Mouse (Mus musculus) Patski (cell line): ENCODE measurements at regions not wholly inside any gene's neighbourhood (a gene's known extent, or its start where the extent isn't known, plus 50 kb on each side); places are given as distances from the start of the nearest gene placed in this dataset.

Source experiments
- ATAC-seq: fragments of 100-300 bp; one replicate; pipeline ENCODE4 v1.8.0; 2021
- CTCF ChIA-PET: fragments of 350-600 bp; sonication (Branson Sonifier 250); formaldehyde crosslinking; loops from one replicate; lab custom pipeline; 2022; ENCODE audit warnings: inconsistent platforms; lab: Charles Lee
- POLR2A ChIA-PET: fragments of 350-600 bp; sonication (Branson Sonifier 250); formaldehyde crosslinking; loops from one replicate; lab custom pipeline; 2022; ENCODE audit warnings: antibody characterized with exemption, inconsistent platforms; lab: Charles Lee
- DNase-seq: peaks from one replicate; pipeline ENCODE4 v3.0.0-alpha.2; 2011; ENCODE audit warnings: low read depth, low spot score
- H3K27me3 ChIP-seq: fragments of 371-371 bp; one replicate; pipeline ENCODE4 v1.5.1; 2021
- CTCF ChIP-seq: fragments of 100-300 bp; IDR thresholded peaks from one replicate; pipeline ENCODE4 v1.5.1; 2021
- in situ Hi-C: fragments of 300-500 bp; cut with MboI; formaldehyde crosslinking; loops from 3 replicates; pipeline ENCODE4 v1.11.1; 2018; ENCODE audit warnings: low pct_unique_long_range_greater_than_20kb, mixed read lengths

DNA sequence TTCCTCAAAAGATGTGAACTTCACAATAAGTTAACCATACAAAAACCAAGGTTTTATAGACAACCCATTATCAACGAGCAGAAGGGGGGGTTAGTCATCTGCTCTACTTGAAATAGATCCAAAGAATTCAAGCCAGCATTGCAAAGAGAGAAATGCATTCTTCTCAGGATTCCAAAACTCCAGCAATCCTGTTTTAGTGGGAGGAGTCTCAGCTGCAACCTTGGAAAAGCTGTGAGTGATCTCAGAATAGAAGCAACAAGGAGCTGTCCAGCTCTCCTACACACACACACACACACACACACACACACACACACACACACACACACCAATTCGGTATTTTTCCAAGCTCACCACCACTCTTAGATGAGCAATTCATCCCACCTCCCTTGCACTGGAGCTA is 149.0 kb upstream of the BC052040 start:
- no peaks in the 10 kb centered on the region for H3K27me3 ChIP-seq
- in situ Hi-C loops, result no loop called here
- ATAC-seq (no peak), DNase-seq (no peak)
- POLR2A ChIA-PET, result interaction anchor here (0.6 kb wide), 1 partner anchor 39 kb away, joined by 3 read pairs; no protein-coding TSS in a partner anchor
- no peak for TF ChIP-seq CTCF
- CTCF ChIA-PET, result interaction anchor here (1.4 to 2.1 kb wide), 2 partner anchors 10 to 15 kb away, joined by 4 to 7 read pairs; no protein-coding TSS in a partner anchor

DNA sequence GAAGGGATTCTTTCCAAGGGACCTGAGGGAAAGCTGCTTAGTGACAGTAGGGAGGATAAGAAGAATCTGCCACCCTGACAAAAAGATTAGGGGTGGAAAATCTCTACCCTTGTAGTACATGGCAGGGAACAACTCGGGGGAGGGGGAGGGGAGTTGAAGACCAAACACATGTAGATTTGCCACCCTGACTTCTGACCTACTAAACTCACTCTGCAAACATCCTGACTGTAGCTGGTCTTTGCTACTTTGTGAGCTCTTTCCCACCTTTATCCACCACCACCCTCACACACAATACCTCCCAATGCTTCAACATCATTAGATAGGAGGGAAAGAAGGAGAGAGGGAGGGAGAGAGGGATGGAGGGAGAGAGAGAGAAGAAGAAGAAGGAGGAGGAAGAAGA is 140.4 kb upstream of the BC052040 start:
- no peak for ATAC-seq
- POLR2A ChIA-PET, result no interaction called here
- CTCF ChIA-PET, result no interaction called here

DNA sequence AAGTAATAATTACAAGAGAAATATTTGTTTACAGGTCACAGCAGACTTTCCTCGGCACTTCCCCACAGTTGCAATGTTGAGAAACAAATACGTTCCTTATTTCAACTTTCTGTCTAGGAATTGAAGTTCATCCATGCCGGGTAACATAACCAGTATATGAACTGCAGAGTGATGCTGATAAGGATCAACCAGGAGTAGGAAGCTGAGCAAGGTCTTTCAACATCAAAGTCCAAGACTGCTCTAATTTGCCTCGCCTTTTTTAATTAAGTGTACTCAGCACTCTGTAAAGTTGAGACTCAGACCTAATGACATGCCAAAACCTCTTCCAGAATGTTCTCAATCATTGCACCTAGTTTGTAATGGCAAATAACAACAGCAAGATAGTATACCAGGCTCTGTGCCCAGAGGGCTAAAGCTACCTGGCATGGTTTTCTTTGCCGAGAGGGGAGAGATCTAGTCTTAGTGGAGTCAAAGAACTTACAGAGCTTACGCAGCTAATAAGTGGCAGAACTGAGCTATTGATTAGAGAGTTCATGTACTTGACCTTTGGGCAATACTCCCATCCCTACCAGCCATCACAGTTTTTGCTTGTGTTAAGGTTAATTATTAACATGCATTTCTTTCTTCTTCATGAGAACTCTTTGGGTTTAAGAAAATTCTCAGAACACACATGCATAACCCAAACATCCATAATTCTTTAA is 131.6 kb upstream of the BC052040 start:
- ChIA-PET CTCF (no interaction called here), POLR2A (no interaction called here)
- no peak for TF ChIP-seq CTCF
- in situ Hi-C loops, result no loop called here
- DNase-seq, result no peak
- no peak for ATAC-seq
- no peaks in the 10 kb centered on the region for H3K27me3 ChIP-seq

More for the DNA sequence above, 140.4 kb upstream of the BC052040 start:
- no peak for DNase-seq
- H3K27me3 ChIP-seq, result no peaks in the 10 kb centered on the region
- in situ Hi-C loops, result no loop called here
- no peak for TF ChIP-seq CTCF

DNA sequence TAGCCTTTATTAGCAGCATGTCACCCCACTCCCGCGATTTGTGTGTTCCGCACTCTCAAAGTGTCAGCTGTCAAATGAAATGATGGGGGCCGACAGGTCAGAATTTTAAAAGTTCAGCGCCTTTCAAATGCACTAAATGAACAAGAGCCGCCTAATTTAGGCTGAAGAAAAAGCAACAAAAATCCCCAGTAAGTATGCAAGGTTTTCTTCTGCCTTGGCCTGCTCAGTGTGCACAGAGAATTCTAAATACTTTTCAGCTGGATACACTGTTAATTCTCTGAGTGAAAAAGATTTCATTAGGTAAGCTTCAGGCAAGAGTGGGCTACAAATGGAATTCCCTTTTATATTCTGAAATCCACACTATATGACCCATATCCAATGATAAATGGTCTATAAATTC is 125.9 kb upstream of the BC052040 start:
- in situ Hi-C loops, result no loop called here

DNA sequence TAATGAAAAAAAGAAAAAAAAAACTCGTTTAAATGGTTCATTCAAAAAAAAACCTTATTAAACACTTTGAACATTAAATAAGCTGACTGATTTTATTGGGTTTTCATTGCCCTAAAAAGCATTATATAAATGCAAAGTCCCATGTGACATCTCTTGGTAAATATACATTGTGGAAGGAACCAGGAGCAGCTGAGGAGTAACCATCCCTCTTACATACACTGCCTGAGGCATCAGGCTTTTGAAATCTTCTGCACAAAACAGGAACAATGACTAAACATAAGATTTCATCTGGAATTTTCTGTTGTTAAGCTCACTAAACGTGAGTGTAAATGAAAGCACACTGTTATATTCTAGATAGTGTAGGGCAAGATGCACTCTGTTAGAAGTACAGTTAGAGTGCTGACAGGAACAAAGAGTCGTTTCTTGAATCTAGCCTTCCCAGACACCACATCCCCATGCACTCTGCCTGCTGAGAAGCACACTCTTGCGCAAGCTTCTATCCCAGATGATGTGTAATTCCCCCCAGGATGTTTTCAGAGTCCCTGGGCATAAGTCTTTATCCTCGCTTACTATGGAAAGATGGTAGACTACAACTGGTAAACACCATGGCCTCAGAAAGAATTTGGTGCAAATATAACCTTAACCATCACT is 125.0 kb upstream of the BC052040 start:
- no peak for ATAC-seq
- ChIA-PET CTCF (interaction anchor here (0.7 to 1.4 kb wide), 2 partner anchors 23 to 33 kb away, joined by 3 to 4 read pairs; no protein-coding TSS in a partner anchor), POLR2A (no interaction called here)
- H3K27me3 ChIP-seq, result no peaks in the 10 kb centered on the region
- no peak for DNase-seq
- TF ChIP-seq CTCF, result no peak
- in situ Hi-C loops, result no loop called here

More for the DNA sequence above, 125.9 kb upstream of the BC052040 start:
- no peak for TF ChIP-seq CTCF
- no peak for ATAC-seq
- CTCF ChIA-PET, result interaction anchor here (1.4 kb wide), 1 partner anchor 24 kb away, joined by 4 read pairs; no protein-coding TSS in a partner anchor
- H3K27me3 ChIP-seq, result no peaks in the 10 kb centered on the region
- DNase-seq, result no peak
- POLR2A ChIA-PET, result no interaction called here

DNA sequence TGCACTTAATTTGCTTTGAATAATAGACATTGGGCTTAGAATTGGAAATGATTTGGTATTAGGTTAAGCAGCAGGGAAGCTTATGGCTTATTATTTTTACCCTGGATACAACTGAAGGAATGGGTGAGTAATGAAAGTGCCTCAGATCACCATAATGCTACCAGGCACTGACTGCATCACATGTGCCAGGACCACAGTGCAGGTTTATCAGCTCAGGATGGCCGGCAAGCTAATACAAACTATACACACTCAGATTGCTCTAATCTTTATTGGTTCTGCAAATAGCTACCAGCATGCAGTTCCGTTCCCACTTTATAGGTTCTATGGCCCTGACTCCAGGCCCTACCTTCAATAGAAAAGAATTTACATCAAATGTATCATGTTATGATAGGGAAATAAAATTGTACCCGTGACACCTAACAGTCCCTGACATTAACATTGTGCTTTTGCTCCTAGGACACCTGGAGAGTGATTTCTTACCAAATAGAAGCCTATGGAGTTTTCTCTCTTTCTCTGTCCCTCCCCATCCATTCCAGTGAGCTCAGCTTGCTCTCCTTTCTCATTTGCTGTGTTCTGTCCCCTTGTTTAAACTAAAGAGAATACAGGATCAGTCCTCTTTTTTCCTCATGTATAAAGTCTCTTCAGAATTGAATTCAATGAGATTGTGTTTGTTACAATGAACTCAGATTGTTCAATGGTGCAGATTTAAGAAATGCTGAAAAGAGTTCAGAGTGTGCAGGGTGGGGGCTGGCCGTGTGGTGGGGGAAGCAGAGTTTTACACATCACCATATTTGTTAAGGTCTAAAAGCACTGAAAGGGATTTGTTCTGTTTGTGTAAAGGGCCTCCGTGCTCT is 121.3 kb upstream of the BC052040 start:
- DNase-seq, result no peak

DNA sequence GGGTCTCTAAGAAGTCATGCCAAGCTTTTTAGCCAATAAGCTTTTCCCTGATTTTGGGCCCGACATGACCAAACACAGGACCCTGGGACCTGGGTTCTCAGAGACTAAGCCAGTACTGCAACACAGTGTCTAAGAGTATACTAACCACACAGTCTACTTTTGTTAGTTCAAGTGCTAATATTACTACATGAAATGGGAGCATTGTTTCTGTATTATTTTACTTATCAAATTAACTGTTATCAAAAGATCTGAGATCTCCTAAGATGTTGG is 120.7 kb upstream of the BC052040 start:
- H3K27me3 ChIP-seq, result no peaks in the 10 kb centered on the region
- POLR2A ChIA-PET, result no interaction called here
- in situ Hi-C loops, result no loop called here
- TF ChIP-seq CTCF, result no peak
- CTCF ChIA-PET, result no interaction called here
- DNase-seq (no peak), ATAC-seq (no peak)

More for the DNA sequence above, 121.3 kb upstream of the BC052040 start:
- in situ Hi-C loops, result no loop called here
- H3K27me3 ChIP-seq, result no peaks in the 10 kb centered on the region
- CTCF ChIA-PET, result no interaction called here
- POLR2A ChIA-PET, result no interaction called here
- no peak for ATAC-seq
- TF ChIP-seq CTCF, result no peak

DNA sequence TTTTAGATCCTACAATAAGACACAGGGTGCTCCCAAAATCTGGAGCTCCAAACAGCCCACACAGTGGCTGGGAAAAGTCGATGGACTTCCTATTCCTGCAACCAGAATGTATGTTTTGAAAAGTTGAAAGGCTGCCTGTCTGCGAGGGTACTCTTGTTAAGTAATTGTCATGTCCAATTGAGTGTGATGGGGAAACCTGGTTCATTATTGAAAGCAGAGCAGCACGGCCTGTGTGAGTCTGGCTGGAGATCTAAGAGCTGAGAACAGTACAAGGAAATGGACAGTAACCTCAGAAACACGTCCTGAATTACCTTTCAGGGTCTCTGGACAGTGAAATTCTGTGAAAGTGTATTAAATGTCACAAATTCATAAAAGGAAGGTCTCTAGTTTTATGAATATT is 115.3 kb upstream of the BC052040 start:
- CTCF ChIA-PET, result no interaction called here
- no peak for DNase-seq
- ATAC-seq, result no peak
- no peaks in the 10 kb centered on the region for H3K27me3 ChIP-seq
- POLR2A ChIA-PET, result interaction anchor here (0.6 kb wide), 1 partner anchor 27 kb away, joined by 5 read pairs; no protein-coding TSS in a partner anchor
- in situ Hi-C loops, result no loop called here
- no peak for TF ChIP-seq CTCF

DNA sequence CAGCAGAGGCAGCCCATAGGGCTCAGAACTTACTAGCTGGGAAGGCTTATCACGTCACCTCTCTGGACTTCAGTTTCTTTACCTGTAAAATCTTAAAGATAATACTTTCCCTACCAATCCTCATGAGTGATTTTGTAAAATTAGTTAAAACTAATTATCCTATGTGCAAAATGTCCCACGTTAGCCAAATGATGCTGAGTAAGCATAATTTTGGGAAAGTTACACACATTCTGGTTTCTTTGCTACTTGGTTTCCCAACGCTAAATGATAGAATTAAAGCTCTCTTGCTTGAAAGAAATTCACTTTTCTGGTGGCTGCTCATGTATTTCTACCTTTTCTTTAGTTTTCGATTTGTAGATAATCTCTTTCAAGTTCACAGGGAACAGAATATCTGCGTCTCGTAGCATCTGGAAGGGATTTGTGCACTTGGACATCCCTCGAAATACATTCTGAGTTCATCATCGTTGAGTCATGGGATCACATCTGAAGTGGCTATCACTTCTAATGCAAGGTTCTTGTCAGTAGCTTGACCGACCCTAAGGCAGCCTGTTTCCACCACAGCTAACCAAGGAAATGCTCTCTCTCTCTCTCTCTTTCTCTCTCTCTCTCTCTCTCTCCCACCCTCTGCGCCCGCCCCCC is 114.3 kb upstream of the BC052040 start:
- ATAC-seq (no peak), DNase-seq (no peak)
- CTCF ChIA-PET, result no interaction called here
- no peak for TF ChIP-seq CTCF
- no peaks in the 10 kb centered on the region for H3K27me3 ChIP-seq
- POLR2A ChIA-PET, result no interaction called here
- in situ Hi-C loops, result no loop called here

DNA sequence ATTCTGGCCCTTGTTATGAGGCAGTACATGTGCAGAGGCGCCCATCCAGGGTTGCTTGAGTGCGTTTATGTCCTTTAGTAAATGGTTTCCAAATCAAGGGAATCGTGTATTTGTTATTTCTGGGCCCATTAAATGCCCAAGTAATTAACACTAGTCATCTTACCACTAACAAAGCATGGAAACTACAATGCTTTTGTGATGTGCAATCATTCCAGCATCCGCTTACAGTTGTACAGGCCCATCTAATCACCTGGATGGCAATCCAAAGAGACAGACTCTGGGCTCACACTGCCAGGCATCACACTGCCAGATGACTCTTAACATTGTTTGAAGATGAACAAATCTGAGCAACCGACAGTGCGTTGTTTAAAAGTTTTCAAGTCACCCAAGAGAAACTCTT is 113.6 kb upstream of the BC052040 start:
- H3K27me3 ChIP-seq, result no peaks in the 10 kb centered on the region
- POLR2A ChIA-PET, result no interaction called here
- DNase-seq (no peak), ATAC-seq (no peak)
- in situ Hi-C loops, result no loop called here
- CTCF ChIA-PET, result no interaction called here
- TF ChIP-seq CTCF, result no peak
